Mouse (Mus musculus): ENCODE measurements around the gene Tbx19. TPM values are rescaled to one million over a fixed set of nuclear protein-coding genes. Genes with fewer than 3 reads are reported as not detected.

Tbx19 gene
- polyA plus RNA-seq, 1 experiment from 2014 or later, result not detected

DNA sequence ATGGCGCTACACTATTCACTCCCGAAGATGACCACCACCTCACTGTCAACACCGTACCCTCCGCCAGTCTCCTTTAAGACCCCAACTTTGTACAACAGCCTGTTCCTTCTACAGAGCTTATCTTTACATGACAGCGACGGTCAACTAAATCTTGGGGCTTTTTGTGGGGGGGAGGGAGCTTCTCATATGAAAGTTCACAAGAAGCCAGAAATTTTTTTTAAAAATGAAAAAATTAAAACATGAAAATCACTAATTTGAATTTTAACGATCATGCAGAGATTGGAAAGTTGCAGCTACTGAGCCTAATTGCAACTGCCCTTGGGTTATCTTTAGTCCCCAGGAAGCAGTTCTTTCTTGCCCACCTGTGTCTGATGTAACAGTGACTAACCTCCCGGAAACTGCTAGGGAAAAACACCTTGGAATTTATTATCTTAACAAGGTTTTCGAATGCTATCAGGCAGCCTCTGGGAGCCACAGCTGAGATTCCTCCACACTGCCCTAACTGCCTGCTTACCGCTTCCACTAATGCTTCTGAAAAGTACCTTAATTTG lies 32.2 kb upstream of the Tbx19 start:
- peaks cover 5% of the 10 kb centered on the region for H3K27me3 ChIP-seq
- no peak for ATAC-seq (ENCODE audit: low FRiP score)
- H3K4me3 ChIP-seq (replicated peaks), result no peak overlapping the region
- H3K9me3 ChIP-seq, result no peaks in the 10 kb centered on the region
- H3K9ac ChIP-seq, result no peak overlapping the region
- H3K36me3 ChIP-seq (replicated peaks), result no peaks in the 10 kb centered on the region
- H3K4me1 ChIP-seq, result peaks cover 13% of the 10 kb centered on the region
- 83% methylated on average over 10 of the region's 10 CpGs for WGBS
- H3K4me2 ChIP-seq, result no peak overlapping the region
- H3K27ac ChIP-seq, result no peak overlapping the region

DNA sequence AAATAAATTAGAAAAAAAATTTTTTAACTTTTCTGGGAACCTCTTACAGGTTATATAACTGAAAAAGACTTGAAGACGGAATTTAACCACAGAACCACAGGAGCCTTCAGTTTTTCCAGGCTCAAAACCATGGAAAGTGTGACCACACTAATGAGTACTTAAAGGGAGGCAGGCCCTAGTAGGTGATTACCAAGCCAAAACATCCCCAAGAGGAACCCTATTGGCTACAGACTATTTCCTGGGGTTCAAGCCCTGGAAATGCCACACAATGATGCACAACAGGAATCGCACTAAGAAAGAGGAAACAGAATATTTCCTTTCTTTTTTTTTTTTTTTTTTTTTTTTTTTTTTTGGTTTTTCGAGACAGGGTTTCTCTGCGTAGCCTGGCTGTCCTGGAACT lies 31.5 kb upstream of the Tbx19 start:
- 80% methylated on average over 4 of the region's 4 CpGs for WGBS
- no peak for ATAC-seq (ENCODE audit: low FRiP score)
- Histone ChIP-seq H3K4me2 (no peak overlapping the region), H3K4me1 (peaks cover 19% of the 10 kb centered on the region), H3K4me3 (replicated peaks) (no peak overlapping the region), H3K27ac (no peak overlapping the region), H3K9ac (no peak overlapping the region), H3K36me3 (replicated peaks) (no peaks in the 10 kb centered on the region), H3K9me3 (no peaks in the 10 kb centered on the region), H3K27me3 (peaks cover 5% of the 10 kb centered on the region)

DNA sequence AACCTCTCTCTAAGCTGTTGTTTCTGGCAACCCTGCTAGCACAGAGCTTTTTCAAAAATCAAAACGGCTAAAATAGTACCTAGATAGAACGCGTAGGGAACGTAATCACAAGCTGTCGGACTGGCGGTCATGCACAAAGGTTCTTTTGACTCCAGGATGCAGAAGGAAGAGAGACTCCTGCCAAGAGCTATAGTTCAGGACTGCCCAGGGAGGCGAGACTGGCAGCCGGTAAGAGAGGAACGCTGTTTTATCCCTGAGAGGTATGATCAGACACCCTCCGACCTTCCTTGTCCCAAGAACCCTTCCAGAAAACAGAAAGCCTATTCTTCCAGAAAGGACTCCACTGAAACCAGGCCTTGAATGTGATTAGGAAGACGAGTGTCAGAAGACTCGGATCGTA lies 31.0 kb upstream of the Tbx19 start:
- ATAC-seq (ENCODE audit: low FRiP score), result no peak
- no peak overlapping the region for H3K27ac ChIP-seq
- H3K27me3 ChIP-seq, result peaks cover 5% of the 10 kb centered on the region
- no peaks in the 10 kb centered on the region for H3K9me3 ChIP-seq
- H3K4me1 ChIP-seq, result peaks cover 19% of the 10 kb centered on the region
- WGBS, result 58% methylated on average over 13 of the region's 13 CpGs
- no peak overlapping the region for H3K4me2 ChIP-seq
- no peaks in the 10 kb centered on the region for H3K36me3 ChIP-seq (replicated peaks)
- no peak overlapping the region for H3K4me3 ChIP-seq (replicated peaks)
- no peak overlapping the region for H3K9ac ChIP-seq

DNA sequence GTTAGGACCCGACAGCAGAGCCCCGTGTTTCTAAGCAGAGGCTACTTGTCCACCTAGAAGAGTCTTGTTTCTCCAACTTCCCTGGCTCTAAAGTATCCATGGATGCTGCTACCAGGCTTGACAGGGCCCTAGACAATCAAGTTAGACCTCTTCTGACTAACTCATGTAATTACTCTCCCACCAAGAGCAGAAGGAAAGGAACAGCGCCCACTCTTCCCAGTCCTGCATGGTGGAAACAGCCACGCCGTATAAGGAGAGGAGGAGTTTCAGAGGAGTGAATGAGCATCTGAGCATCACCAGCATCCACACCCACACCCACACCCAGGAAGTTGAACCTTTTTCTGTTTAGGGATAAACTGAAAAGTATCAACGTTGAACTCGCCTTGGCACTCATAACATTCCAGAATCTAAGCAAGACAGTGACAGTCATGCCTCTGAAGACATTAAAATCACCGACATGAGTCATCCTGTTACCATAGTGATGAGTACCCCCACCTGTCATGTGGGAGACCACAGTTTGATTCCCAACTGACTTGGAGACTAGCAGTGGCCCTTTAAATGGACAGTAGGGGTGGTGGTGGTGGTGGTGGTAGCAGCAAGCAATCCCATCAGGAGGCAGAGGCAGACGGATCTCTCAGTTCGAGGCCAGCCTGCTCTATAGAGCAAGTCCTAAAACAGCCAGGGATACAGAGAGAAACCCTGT lies 30.1 kb upstream of the Tbx19 start:
- no peak overlapping the region for H3K9ac ChIP-seq
- H3K27me3 ChIP-seq, result peaks cover 5% of the 10 kb centered on the region
- no peak overlapping the region for H3K4me2 ChIP-seq
- no peak overlapping the region for H3K27ac ChIP-seq
- H3K36me3 ChIP-seq (replicated peaks), result no peaks in the 10 kb centered on the region
- peaks cover 19% of the 10 kb centered on the region for H3K4me1 ChIP-seq
- no peak for ATAC-seq (ENCODE audit: low FRiP score)
- no peaks in the 10 kb centered on the region for H3K9me3 ChIP-seq
- no peak overlapping the region for H3K4me3 ChIP-seq (replicated peaks)
- 91% methylated on average over 10 of the region's 10 CpGs for WGBS

DNA sequence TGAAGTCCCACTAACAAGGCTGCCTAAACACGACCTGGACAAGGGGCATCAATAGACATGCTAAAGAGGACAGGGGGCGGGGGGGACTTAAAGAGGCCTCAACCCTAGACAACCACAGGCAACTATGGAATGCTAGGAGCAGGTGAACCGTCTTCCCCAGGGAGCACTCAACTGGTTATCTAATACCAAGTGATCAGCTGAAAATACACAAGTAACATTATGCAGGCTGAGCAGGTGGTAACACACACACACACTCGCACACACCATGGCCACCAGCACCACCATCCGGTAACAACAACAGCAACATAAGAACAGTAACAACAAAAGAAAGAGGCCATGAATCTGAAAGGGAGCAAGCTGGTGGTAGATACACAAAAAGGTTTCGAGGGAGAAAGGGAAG lies 29.5 kb upstream of the Tbx19 start:
- peaks cover 18% of the 10 kb centered on the region for H3K4me1 ChIP-seq
- H3K4me2 ChIP-seq, result no peak overlapping the region
- H3K36me3 ChIP-seq (replicated peaks), result no peaks in the 10 kb centered on the region
- no peaks in the 10 kb centered on the region; the same call in 1 of the 2 replicates for H3K27me3 ChIP-seq
- no peak overlapping the region for H3K9ac ChIP-seq
- 73% methylated on average over 6 of the region's 6 CpGs for WGBS
- ATAC-seq (ENCODE audit: low FRiP score), result no peak
- no peak overlapping the region for H3K4me3 ChIP-seq (replicated peaks)
- no peak overlapping the region for H3K27ac ChIP-seq
- no peaks in the 10 kb centered on the region for H3K9me3 ChIP-seq

DNA sequence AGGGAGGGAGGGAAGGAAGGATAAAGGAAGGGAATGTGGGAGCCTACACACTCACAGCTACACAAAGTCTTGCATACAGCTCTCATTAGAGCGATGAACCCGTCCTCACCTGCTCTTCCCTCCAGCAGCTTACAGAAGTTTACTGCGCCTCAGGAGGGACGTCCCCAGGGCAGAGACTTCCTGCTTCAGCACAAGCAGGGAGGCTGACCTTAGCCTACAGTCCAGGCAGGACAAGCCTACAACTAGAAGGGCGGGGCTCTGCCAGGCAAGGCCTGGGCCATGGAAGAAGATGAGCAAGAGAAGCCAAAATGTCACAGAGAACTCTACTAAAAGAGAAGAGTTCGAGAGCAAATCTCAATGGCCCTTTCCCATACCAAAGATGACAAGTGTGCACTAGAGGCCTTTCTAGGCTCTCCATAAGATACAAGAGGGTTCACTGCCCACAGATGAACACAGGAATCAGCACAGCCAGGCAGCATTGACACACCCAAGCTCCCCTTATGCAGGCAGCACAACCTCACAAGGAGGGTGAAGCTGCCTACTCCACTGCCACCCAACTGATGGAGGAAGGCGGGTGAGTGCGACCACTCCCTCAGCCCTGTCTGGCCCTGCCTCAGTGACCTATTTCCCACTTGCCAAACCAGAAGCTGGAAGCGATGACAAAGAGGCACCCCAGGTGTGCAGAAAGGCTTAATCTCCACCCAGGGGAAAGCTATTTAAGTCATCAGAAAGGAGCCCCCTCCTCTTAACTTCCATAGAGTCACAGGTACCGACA lies 28.4 kb upstream of the Tbx19 start:
- Histone ChIP-seq H3K4me2 (no peak overlapping the region), H3K4me3 (replicated peaks) (no peak overlapping the region), H3K27me3 (no peaks in the 10 kb centered on the region; the same call in 1 of the 2 replicates), H3K4me1 (peaks cover 12% of the 10 kb centered on the region), H3K9ac (no peak overlapping the region), H3K9me3 (no peaks in the 10 kb centered on the region), H3K36me3 (replicated peaks) (0 out of 2 replicates have a peak, but pooled peaks cover 3% of the 10 kb centered on the region), H3K27ac (no peak overlapping the region)
- WGBS, result 73% methylated on average over 10 of the region's 10 CpGs
- no peak for ATAC-seq (ENCODE audit: low FRiP score)

DNA sequence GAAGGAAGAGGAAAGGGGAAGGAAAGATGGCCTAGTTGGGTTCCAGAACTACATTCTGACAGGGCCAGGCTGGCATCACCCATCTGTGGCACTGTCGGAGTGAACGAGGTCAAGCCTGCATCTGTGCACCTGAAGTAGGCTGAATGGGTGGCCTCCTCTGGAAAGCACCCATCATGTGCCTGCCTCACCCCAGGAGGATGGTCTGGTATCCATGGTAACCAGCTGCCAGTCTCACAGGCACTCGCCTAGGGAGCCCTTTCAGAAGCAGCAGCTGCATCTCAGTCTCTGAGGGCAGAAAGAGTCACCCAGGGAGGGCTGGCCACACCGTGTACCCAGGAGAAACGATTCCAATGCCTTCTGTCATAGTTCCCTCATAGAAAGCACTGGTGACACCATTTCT lies 26.8 kb upstream of the Tbx19 start:
- Histone ChIP-seq H3K4me2 (no peak overlapping the region), H3K4me3 (replicated peaks) (no peak overlapping the region), H3K27me3 (no peaks in the 10 kb centered on the region), H3K9ac (no peak overlapping the region), H3K9me3 (no peaks in the 10 kb centered on the region), H3K36me3 (replicated peaks) (0 out of 2 replicates have a peak, but pooled peaks cover 4% of the 10 kb centered on the region), H3K4me1 (peaks cover 8% of the 10 kb centered on the region; the same call in 1 of the 2 replicates), H3K27ac (no peak overlapping the region)
- 55% methylated on average over 5 of the region's 5 CpGs for WGBS
- peak; percentile 31; the same call in 1 of the 2 replicates for ATAC-seq (ENCODE audit: low FRiP score)

DNA sequence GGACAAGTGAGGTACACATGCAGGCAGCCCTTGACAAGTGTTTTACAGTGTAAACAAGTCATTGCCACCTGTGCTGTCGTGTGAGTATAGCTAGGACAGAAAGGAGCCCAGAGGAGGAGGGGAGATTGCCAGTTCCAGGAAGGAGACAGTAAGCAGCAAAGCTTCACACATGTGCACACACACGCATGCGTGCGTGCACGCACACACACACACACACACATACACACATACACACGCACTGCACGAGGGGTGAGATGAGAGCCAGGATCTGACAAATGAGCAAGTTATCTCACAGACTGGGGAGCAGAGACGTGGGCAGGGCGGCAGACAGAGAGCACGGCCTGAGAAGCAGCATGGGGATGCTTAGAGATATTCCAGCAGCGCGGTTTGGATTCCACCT lies 25.9 kb upstream of the Tbx19 start:
- H3K36me3 ChIP-seq (replicated peaks), result 0 out of 2 replicates have a peak, but pooled peaks cover 4% of the 10 kb centered on the region
- no peaks in the 10 kb centered on the region for H3K27me3 ChIP-seq
- peaks cover 8% of the 10 kb centered on the region; the same call in 1 of the 2 replicates for H3K4me1 ChIP-seq
- H3K9ac ChIP-seq, result no peak overlapping the region
- H3K9me3 ChIP-seq, result no peaks in the 10 kb centered on the region
- H3K4me2 ChIP-seq, result no peak overlapping the region
- peak; percentile 9; the same call in 1 of the 2 replicates for ATAC-seq (ENCODE audit: low FRiP score)
- H3K27ac ChIP-seq, result 0 out of 2 replicates have a peak overlapping the region, but pooled peaks have one; percentile 14
- WGBS, result 75% methylated on average over 12 of the region's 12 CpGs
- no peak overlapping the region for H3K4me3 ChIP-seq (replicated peaks)

DNA sequence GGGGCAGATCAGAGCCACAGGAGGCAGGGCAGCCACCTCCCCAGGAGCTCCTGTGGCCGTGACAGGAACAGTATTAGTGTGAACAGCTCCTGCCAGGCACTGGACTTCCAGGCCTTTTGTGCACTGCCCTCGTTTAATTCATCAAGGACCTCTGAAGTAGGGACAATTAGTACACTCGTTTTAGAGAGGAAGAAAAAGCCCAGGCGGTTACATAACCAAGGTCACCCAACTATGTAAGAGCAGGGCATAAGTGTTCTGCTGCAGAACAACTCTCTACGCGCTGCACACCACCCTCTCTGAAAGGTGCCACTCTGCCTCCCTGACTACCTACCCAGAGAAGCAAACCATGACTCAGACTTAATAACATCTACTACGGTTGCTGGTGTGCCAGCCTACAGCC lies 24.5 kb upstream of the Tbx19 start:
- ATAC-seq (ENCODE audit: low FRiP score), result no peak
- H3K4me3 ChIP-seq (replicated peaks), result no peak overlapping the region
- no peaks in the 10 kb centered on the region for H3K9me3 ChIP-seq
- no peak overlapping the region for H3K9ac ChIP-seq
- no peak overlapping the region for H3K4me2 ChIP-seq
- H3K36me3 ChIP-seq (replicated peaks), result 0 out of 2 replicates have a peak, but pooled peaks cover 4% of the 10 kb centered on the region
- H3K27ac ChIP-seq, result no peak overlapping the region
- WGBS, result 45% methylated on average over 7 of the region's 7 CpGs
- no peaks in the 10 kb centered on the region for H3K27me3 ChIP-seq
- peaks cover 8% of the 10 kb centered on the region; the same call in 1 of the 2 replicates for H3K4me1 ChIP-seq

DNA sequence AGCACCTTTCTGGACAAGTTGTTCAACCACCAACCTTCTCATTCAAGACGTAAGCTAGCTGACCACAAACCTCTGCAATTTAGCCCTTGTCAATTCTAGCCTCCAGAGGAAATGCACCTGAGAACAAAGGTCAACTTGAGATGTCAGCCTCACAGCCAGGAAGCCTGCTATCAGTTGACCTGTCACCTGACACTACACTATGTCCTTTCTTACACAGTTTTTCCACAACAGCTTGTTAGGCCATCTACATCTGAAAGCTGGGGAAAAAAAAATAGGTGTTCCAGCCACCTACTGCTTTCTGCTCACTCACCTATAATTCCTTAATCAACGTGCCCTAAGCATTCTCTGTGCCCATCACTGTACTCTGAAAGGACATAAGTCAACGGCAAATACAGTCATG lies 23.6 kb upstream of the Tbx19 start:
- Histone ChIP-seq H3K27me3 (no peaks in the 10 kb centered on the region), H3K36me3 (replicated peaks) (0 out of 2 replicates have a peak, but pooled peaks cover 4% of the 10 kb centered on the region), H3K27ac (no peak overlapping the region), H3K9me3 (no peaks in the 10 kb centered on the region), H3K9ac (no peak overlapping the region), H3K4me2 (no peak overlapping the region), H3K4me1 (peaks cover 8% of the 10 kb centered on the region; the same call in 1 of the 2 replicates), H3K4me3 (replicated peaks) (no peak overlapping the region)
- WGBS, result 91% methylated on average over 3 of the region's 3 CpGs
- ATAC-seq (ENCODE audit: low FRiP score), result no peak

DNA sequence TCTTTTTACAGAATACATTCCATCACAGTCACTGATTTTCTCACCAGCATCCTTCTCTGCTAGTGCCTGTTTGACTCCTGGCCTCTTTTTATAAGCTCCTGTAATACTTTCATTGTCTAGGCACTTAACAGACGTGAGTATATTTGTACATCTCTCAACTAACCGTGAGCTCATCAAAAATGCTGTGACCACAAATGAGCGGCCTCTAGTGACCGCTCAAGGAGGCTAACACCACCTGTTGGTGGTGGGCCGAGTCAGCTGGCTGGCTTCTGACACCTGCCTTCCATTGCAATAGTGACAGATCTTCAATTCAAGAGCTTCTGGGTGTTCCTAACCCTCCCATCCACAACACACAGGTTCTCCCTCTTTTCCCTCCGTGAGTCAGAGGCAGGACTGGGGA lies 22.8 kb upstream of the Tbx19 start:
- ATAC-seq (ENCODE audit: low FRiP score), result no peak
- Histone ChIP-seq H3K27me3 (no peaks in the 10 kb centered on the region), H3K4me3 (replicated peaks) (no peak overlapping the region), H3K4me1 (peaks cover 8% of the 10 kb centered on the region; the same call in 1 of the 2 replicates), H3K9me3 (no peaks in the 10 kb centered on the region), H3K4me2 (no peak overlapping the region), H3K9ac (no peak overlapping the region), H3K27ac (no peak overlapping the region), H3K36me3 (replicated peaks) (0 out of 2 replicates have a peak, but pooled peaks cover 4% of the 10 kb centered on the region)
- 79% methylated on average over 6 of the region's 6 CpGs for whole genome bisulfite sequencing

DNA sequence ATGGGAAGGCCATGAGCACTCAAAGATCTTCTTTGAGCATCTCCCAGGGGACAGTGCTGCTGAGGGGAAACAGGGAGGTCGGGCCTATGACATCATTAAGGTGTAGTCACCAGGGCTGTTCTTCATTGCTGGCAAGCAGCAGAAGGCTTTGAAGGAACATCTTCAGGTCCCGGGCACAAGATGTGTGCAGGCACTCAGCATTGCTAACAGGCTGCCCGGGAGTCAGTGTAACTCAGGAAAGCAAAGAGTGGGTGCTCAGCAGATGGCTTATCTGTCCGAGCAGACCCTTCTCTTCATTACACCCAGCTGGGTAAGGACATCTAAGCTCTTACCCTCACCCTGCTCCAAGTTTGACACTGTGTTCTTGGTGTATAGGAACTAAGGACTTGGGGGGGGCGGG lies 18.7 kb upstream of the Tbx19 start:
- WGBS, result 88% methylated on average over 5 of the region's 5 CpGs
- no peak overlapping the region for H3K4me3 ChIP-seq (replicated peaks)

More for the DNA sequence above, 18.7 kb upstream of the Tbx19 start:
- no peaks in the 10 kb centered on the region for H3K9me3 ChIP-seq
- H3K4me1 ChIP-seq, result no peaks in the 10 kb centered on the region
- peaks cover 7% of the 10 kb centered on the region; the same call in 1 of the 2 replicates for H3K36me3 ChIP-seq (replicated peaks)
- H3K4me2 ChIP-seq, result no peak overlapping the region
- H3K27me3 ChIP-seq, result no peaks in the 10 kb centered on the region
- H3K27ac ChIP-seq, result no peak overlapping the region
- no peak overlapping the region for H3K9ac ChIP-seq
- ATAC-seq (ENCODE audit: low FRiP score), result no peak

Measured in forebrain, embryonic 12.5 days (tissue).